Mouse (Mus musculus) hindbrain, embryonic 16.5 days (tissue): Measurements from ENCODE around the gene Dis3l2. TPM values are rescaled to one million over a fixed set of nuclear protein-coding genes. Genes with fewer than 3 reads are reported as not detected.

Experiments used
- ATAC-seq: fragments of 200-750 bp; cut with Nextera tagmentation; 2 replicates; pipeline ENCODE4 v1.8.0; 2017; ENCODE audit warnings: moderate TSS enrichment, moderate library complexity
- H3K27ac ChIP-seq: fragments of 300-500 bp; sonication (generic); 2 replicates; pipeline ENCODE4 v1.5.1; 2014; ENCODE audit warnings: low read depth, mild to moderate bottlenecking, control low read depth, low read length, moderate library complexity
- H3K27me3 ChIP-seq: fragments of 300-500 bp; sonication (generic); replicated peaks from 2 replicates; pipeline ENCODE4 v1.6.1; 2014; ENCODE audit warnings: low read length; ENCODE audit not compliant: control insufficient read depth, insufficient read depth
- H3K36me3 ChIP-seq: fragments of 300-500 bp; sonication (generic); 2 replicates; pipeline ENCODE4 v1.6.1; 2014; ENCODE audit warnings: mild to moderate bottlenecking, low read length, moderate library complexity, mixed read lengths; ENCODE audit not compliant: control insufficient read depth, insufficient read depth
- H3K4me1 ChIP-seq: fragments of 300-500 bp; sonication (generic); 2 replicates; pipeline ENCODE4 v1.6.1; 2014; ENCODE audit warnings: low read depth, low read length; ENCODE audit not compliant: control insufficient read depth, insufficient read depth
- H3K4me2 ChIP-seq: fragments of 300-500 bp; sonication (generic); 2 replicates; pipeline ENCODE4 v1.6.1; 2014; ENCODE audit warnings: mild to moderate bottlenecking, low read length, control low read depth, moderate library complexity
- H3K4me3 ChIP-seq: fragments of 300-500 bp; sonication (generic); 2 replicates; pipeline ENCODE4 v1.5.1; 2014; ENCODE audit warnings: mild to moderate bottlenecking, low read length, control low read depth, moderate library complexity
- H3K9ac ChIP-seq: fragments of 300-500 bp; sonication (generic); 2 replicates; pipeline ENCODE4 v1.6.1; 2014; ENCODE audit warnings: low read depth, mild to moderate bottlenecking, control low read depth, low read length, moderate library complexity
- H3K9me3 ChIP-seq: fragments of 300-500 bp; sonication (generic); 2 replicates; pipeline ENCODE4 v1.6.1; 2014; ENCODE audit warnings: mild to moderate bottlenecking, low read length, moderate library complexity; ENCODE audit not compliant: control insufficient read depth
- WGBS: fragments of 180-500 bp; shearing (Covaris S2); extraction: QIAGEN DNeasy Blood & Tissue Kit; methylation state at CpG from one replicate; pipeline ENCODE4 v1.1.7; 2014; 5-methylcytosine and 5-hydroxymethylcytosine counted together
- polyA plus RNA-seq: library from polyadenylated mRNA; unstranded; fragments of >200 nt; fragmentation: Nextera tagmentation; extraction: Ambion mirVana; gene quantifications from 2 replicates; pipeline ENCODE4 v1.2.1, GENCODE M21; 2015

Gene Dis3l2
- polyA plus RNA-seq, 1 experiment from 2014 or later: 37.8 TPM

GRCm38 (mm10) chr1:87086196-87086595 lies 382.6 kb downstream of the Dis3l2 start:
- Histone ChIP-seq H3K9ac (no peak overlapping the region), H3K36me3 (no peaks in the 10 kb centered on the region), H3K9me3 (no peaks in the 10 kb centered on the region), H3K4me2 (no peak overlapping the region), H3K4me3 (no peak overlapping the region), H3K27ac (no peak overlapping the region), H3K4me1 (no peaks in the 10 kb centered on the region), H3K27me3 (no peaks in the 10 kb centered on the region)
- 73% methylated on average over 4 of the region's 4 CpGs for WGBS
- no peak for ATAC-seq

- H3K27me3 ChIP-seq: no peaks in the 10 kb centered on the region
- ATAC-seq: no peak
- no peak overlapping the region for H3K4me2 ChIP-seq
- H3K4me3 ChIP-seq: no peak overlapping the region
- H3K27ac ChIP-seq: no peak overlapping the region
- 74% methylated on average over 17 of the region's 17 CpGs for WGBS
- H3K36me3 ChIP-seq: no peaks in the 10 kb centered on the region
- no peaks in the 10 kb centered on the region for H3K4me1 ChIP-seq
- no peaks in the 10 kb centered on the region for H3K9me3 ChIP-seq
- no peak overlapping the region for H3K9ac ChIP-seq
Observed at GRCm38 (mm10) chr1:87086964-87087363, 383.4 kb downstream of the Dis3l2 start.

- Histone ChIP-seq H3K27me3 (no peaks in the 10 kb centered on the region), H3K4me3 (no peak overlapping the region), H3K9ac (no peak overlapping the region), H3K9me3 (no peaks in the 10 kb centered on the region), H3K4me1 (no peaks in the 10 kb centered on the region), H3K27ac (no peak overlapping the region), H3K4me2 (no peak overlapping the region), H3K36me3 (no peaks in the 10 kb centered on the region)
- 89% methylated on average over 11 of the region's 11 CpGs for WGBS
- ATAC-seq: no peak
Observed at GRCm38 (mm10) chr1:87089251-87089650, 385.6 kb downstream of the Dis3l2 start.

- ATAC-seq: no peak
- H3K4me2 ChIP-seq: no peak within 1 kb of the TSS
- 87% methylated on average over 4 of the region's 4 CpGs for WGBS
- no peak within 1 kb of the TSS for H3K9ac ChIP-seq
- no peaks in the 10 kb centered on the region for H3K4me1 ChIP-seq
- no peak within 1 kb of the TSS for H3K27ac ChIP-seq
- H3K27me3 ChIP-seq: no peaks in the 10 kb centered on the region
- no peaks in the 10 kb centered on the region for H3K9me3 ChIP-seq
- no peak within 1 kb of the TSS for H3K4me3 ChIP-seq
- H3K36me3 ChIP-seq: no peaks in the 10 kb centered on the region
Observed at GRCm38 (mm10) chr1:87089828-87090227, 386.2 kb downstream of the Dis3l2 start, which contains the start of gene Alppl2. Gene Alppl2 (minus strand): TSS chr1:87089928.

- Histone ChIP-seq H3K27me3 (no peaks in the 10 kb centered on the region), H3K9me3 (no peaks in the 10 kb centered on the region), H3K9ac (no peak overlapping the region), H3K4me2 (no peak overlapping the region), H3K4me1 (no peaks in the 10 kb centered on the region), H3K36me3 (no peaks in the 10 kb centered on the region), H3K27ac (no peak overlapping the region), H3K4me3 (no peak overlapping the region)
- 83% methylated on average over 8 of the region's 8 CpGs for WGBS
- no peak for ATAC-seq
Observed at GRCm38 (mm10) chr1:87095642-87096041, 392.0 kb downstream of the Dis3l2 start.

GRCm38 (mm10) chr1:87098358-87098975 lies 394.9 kb downstream of the Dis3l2 start:
- Histone ChIP-seq H3K4me1 (no peaks in the 10 kb centered on the region), H3K9ac (no peak overlapping the region), H3K27me3 (no peaks in the 10 kb centered on the region), H3K27ac (no peak overlapping the region), H3K36me3 (no peaks in the 10 kb centered on the region), H3K4me2 (peak overlapping the region; percentile 21; the same call in 1 of the 2 replicates), H3K9me3 (no peaks in the 10 kb centered on the region), H3K4me3 (no peak overlapping the region)
- 12% methylated on average over 28 of the region's 30 CpGs for WGBS
- peak; percentile 72; the same call in 1 of the 2 replicates for ATAC-seq

Other genes starting within 250 kb of the Dis3l2 start
- 1,165 and 1,204 TPM in 2 replicates for gene Ptma, start 177.1 kb upstream of the Dis3l2 start, polyA plus RNA-seq
- 103 and 113 TPM in 2 replicates for gene Pde6d, start 121.2 kb upstream of the Dis3l2 start, polyA plus RNA-seq
- gene Cops7b, start 120.9 kb upstream of the Dis3l2 start, polyA plus RNA-seq: 57.1 and 62.5 TPM in 2 replicates
- gene Nppc, start 33.2 kb upstream of the Dis3l2 start, polyA plus RNA-seq: 20.1 and 26.6 TPM in 2 replicates